Mouse (Mus musculus) liver, embryonic 14.5 days (tissue): ENCODE results near the gene 1810062G17Rik.

Experiments used
- CTCF ChIP-seq: IDR thresholded peaks from 2 replicates; pipeline ENCODE4 v1.5.1; 2016; ENCODE audit warnings: antibody characterized with exemption, low read depth, control low read depth
- EP300 ChIP-seq: IDR thresholded peaks from 2 replicates; pipeline ENCODE4 v1.6.1; 2016; ENCODE audit warnings: antibody characterized with exemption, low read depth

GRCm38 (mm10) chr3:36488367-36488766, 12.6 kb downstream of the 1810062G17Rik start:
- TF ChIP-seq CTCF (no peak), EP300 (no peak)
